Mouse (Mus musculus) heart, embryonic 10.5 days (tissue): Measurements from ENCODE around the gene Pih1d1. TPM values are rescaled to one million over a fixed set of nuclear protein-coding genes. Genes with fewer than 3 reads are reported as not detected.
"Not testable (repeated sequence)": the region's sequence is repeated elsewhere in the genome, so short reads cannot be mapped to it uniquely, and the experiment has no call there.

Experiments
- DNase-seq: peaks from one replicate; pipeline ENCODE4 v3.0.0-alpha.2; 2017; ENCODE audit warnings: low spot score
- H3K27ac ChIP-seq: fragments of 300-500 bp; sonication (generic); 2 replicates; pipeline ENCODE4 v1.5.1; 2016; ENCODE audit warnings: mild to moderate bottlenecking
- H3K27me3 ChIP-seq: fragments of 300-500 bp; sonication (generic); 2 replicates; pipeline ENCODE4 v1.6.1; 2016; ENCODE audit warnings: mild to moderate bottlenecking; ENCODE audit not compliant: poor library complexity, insufficient read depth, severe bottlenecking
- H3K36me3 ChIP-seq: fragments of 300-500 bp; sonication (generic); 2 replicates; pipeline ENCODE4 v1.6.1; 2016; ENCODE audit warnings: mild to moderate bottlenecking, moderate library complexity
- H3K4me1 ChIP-seq: fragments of 300-500 bp; sonication (generic); 2 replicates; pipeline ENCODE4 v1.6.1; 2016; ENCODE audit warnings: mild to moderate bottlenecking
- H3K4me3 ChIP-seq: fragments of 300-500 bp; sonication (generic); 2 replicates; pipeline ENCODE4 v1.5.1; 2016; ENCODE audit warnings: mild to moderate bottlenecking, moderate library complexity
- H3K9me3 ChIP-seq: fragments of 300-500 bp; sonication (generic); 2 replicates; pipeline ENCODE4 v1.6.1; 2016; ENCODE audit warnings: mild to moderate bottlenecking, moderate library complexity
- WGBS: fragments of 180-500 bp; shearing (Covaris S2); methylation state at CpG from one replicate; pipeline ENCODE4 v1.1.7; 2016; 5-methylcytosine and 5-hydroxymethylcytosine counted together
- polyA plus RNA-seq: library from polyadenylated mRNA; unstranded; fragments of >200 nt; fragmentation: Nextera tagmentation; extraction: Ambion mirVana; gene quantifications from 2 replicates; pipeline ENCODE4 v1.2.1, GENCODE M21; 2016

The Pih1d1 gene
- polyA plus RNA-seq, 1 experiment from 2014 or later = 102 TPM

- Histone ChIP-seq H3K9me3 (peaks cover 27% of the 10 kb centered on the region), H3K4me3 (peak overlapping the region; percentile 15; the same call in 1 of the 2 replicates), H3K27me3 (peaks cover 99% of the 10 kb centered on the region), H3K4me1 (peaks cover 30% of the 10 kb centered on the region), H3K27ac (no peak overlapping the region), H3K36me3 (peaks cover 16% of the 10 kb centered on the region)
- no peak for DNase-seq
- 3% methylated on average over 19 of the region's 19 CpGs for WGBS
Measured at GRCm38 (mm10) chr7:45167761-45168445, 13.8 kb downstream of the Pih1d1 start.

DNA sequence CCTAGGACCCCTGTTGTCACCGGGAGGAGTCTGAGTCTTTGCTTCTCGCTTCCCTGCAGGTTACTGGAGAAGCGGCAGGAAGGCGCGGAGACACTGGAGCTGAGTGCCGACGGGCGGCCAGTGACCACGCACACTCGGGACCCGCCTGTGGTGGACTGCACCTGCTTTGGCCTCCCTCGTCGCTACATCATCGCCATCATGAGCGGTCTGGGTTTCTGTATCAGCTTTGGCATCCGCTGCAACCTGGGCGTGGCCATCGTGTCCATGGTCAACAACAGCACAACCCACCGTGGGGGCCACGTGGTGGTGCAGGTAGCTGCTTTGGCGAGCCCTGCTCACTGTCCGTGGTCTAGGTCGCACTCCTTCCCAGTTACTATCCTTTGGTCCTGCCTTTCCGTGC, 14.6 kb downstream of the Pih1d1 start:
- H3K4me3 ChIP-seq = peak overlapping the region; percentile 27
- H3K27me3 ChIP-seq = peaks cover 98% of the 10 kb centered on the region
- H3K4me1 ChIP-seq = peaks cover 27% of the 10 kb centered on the region
- peaks cover 16% of the 10 kb centered on the region for H3K36me3 ChIP-seq
- WGBS = 5% methylated on average over 24 of the region's 24 CpGs
- H3K27ac ChIP-seq = no peak overlapping the region
- DNase-seq = no peak
- peaks cover 27% of the 10 kb centered on the region for H3K9me3 ChIP-seq

- Histone ChIP-seq H3K36me3 (peaks cover 16% of the 10 kb centered on the region), H3K27me3 (peaks cover 97% of the 10 kb centered on the region), H3K4me3 (peak overlapping the region; percentile 27; the same call in 1 of the 2 replicates), H3K9me3 (peaks cover 27% of the 10 kb centered on the region), H3K4me1 (peaks cover 19% of the 10 kb centered on the region), H3K27ac (no peak overlapping the region)
- 86% methylated on average over 3 of the region's 3 CpGs for WGBS
- DNase-seq = no peak
Measured at GRCm38 (mm10) chr7:45169495-45169894, 15.4 kb downstream of the Pih1d1 start.

GRCm38 (mm10) chr7:45172974-45173373, 18.9 kb downstream of the Pih1d1 start:
- peaks cover 97% of the 10 kb centered on the region for H3K27me3 ChIP-seq
- WGBS = 56% methylated on average over 7 of the region's 7 CpGs
- no peak for DNase-seq
- peaks cover 16% of the 10 kb centered on the region for H3K36me3 ChIP-seq
- no peak overlapping the region for H3K27ac ChIP-seq
- H3K4me3 ChIP-seq = no peak overlapping the region
- H3K4me1 ChIP-seq = peaks cover 24% of the 10 kb centered on the region
- peaks cover 27% of the 10 kb centered on the region for H3K9me3 ChIP-seq

- Histone ChIP-seq H3K9me3 (peaks cover 25% of the 10 kb centered on the region), H3K36me3 (peaks cover 15% of the 10 kb centered on the region), H3K27me3 (peaks cover 97% of the 10 kb centered on the region), H3K4me1 (peaks cover 16% of the 10 kb centered on the region)
- not testable (repeated sequence) for DNase-seq, H3K27ac ChIP-seq, H3K4me3 ChIP-seq
- 39% methylated on average over 1 of the region's 1 CpGs for WGBS
Measured at GRCm38 (mm10) chr7:45173772-45174171, 19.7 kb downstream of the Pih1d1 start.

GRCm38 (mm10) chr7:45174567-45175280, 20.6 kb downstream of the Pih1d1 start:
- peaks cover 15% of the 10 kb centered on the region for H3K4me1 ChIP-seq
- H3K4me3 ChIP-seq = peak overlapping the region; percentile 40
- H3K9me3 ChIP-seq = peaks cover 16% of the 10 kb centered on the region
- H3K27me3 ChIP-seq = peaks cover 97% of the 10 kb centered on the region
- WGBS = 6% methylated on average over 29 of the region's 29 CpGs
- peaks cover 6% of the 10 kb centered on the region; the same call in 1 of the 2 replicates for H3K36me3 ChIP-seq
- DNase-seq = no peak
- 0 out of 2 replicates have a peak overlapping the region, but pooled peaks have one; percentile 25 for H3K27ac ChIP-seq

DNA sequence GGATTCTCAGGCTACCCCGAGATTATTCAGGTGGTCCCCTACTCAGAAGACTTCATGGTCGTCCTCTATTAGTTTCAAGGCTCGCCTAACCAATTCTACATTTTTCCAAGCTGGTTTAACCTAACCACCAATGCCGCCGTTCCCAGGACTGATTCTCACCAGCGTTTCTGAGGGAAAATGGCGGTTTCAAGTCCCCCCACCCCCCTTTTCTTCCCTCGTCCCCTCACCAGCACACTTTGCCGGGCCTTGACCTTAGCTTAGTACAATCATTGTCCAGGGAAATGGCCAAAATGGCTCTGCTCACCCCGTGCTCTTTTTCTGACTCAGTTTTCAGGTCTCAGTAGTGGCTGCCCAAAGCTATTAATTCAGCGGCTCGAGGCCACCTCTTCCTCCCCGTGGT, 21.3 kb downstream of the Pih1d1 start:
- peaks cover 97% of the 10 kb centered on the region for H3K27me3 ChIP-seq
- H3K36me3 ChIP-seq = no peaks in the 10 kb centered on the region; the same call in 1 of the 2 replicates
- H3K4me1 ChIP-seq = peaks cover 15% of the 10 kb centered on the region
- no peak overlapping the region for H3K27ac ChIP-seq
- peak overlapping the region; percentile 40 for H3K4me3 ChIP-seq
- WGBS = 6% methylated on average over 13 of the region's 13 CpGs
- no peak for DNase-seq
- peaks cover 9% of the 10 kb centered on the region for H3K9me3 ChIP-seq

GRCm38 (mm10) chr7:45175929-45176328, 21.8 kb downstream of the Pih1d1 start:
- Histone ChIP-seq H3K27me3 (peaks cover 98% of the 10 kb centered on the region), H3K27ac (no peak overlapping the region), H3K9me3 (peaks cover 4% of the 10 kb centered on the region; the same call in 1 of the 2 replicates), H3K4me1 (peaks cover 20% of the 10 kb centered on the region), H3K36me3 (no peaks in the 10 kb centered on the region), H3K4me3 (peak overlapping the region; percentile 40)
- no peak for DNase-seq
- WGBS = 2% methylated on average over 23 of the region's 23 CpGs

GRCm38 (mm10) chr7:45176356-45176755, 22.3 kb downstream of the Pih1d1 start:
- H3K4me3 ChIP-seq = peak overlapping the region; percentile 40
- H3K9me3 ChIP-seq = no peaks in the 10 kb centered on the region; the same call in 1 of the 2 replicates
- peaks cover 98% of the 10 kb centered on the region for H3K27me3 ChIP-seq
- 5% methylated on average over 31 of the region's 31 CpGs for WGBS
- H3K4me1 ChIP-seq = peaks cover 25% of the 10 kb centered on the region
- no peaks in the 10 kb centered on the region for H3K36me3 ChIP-seq
- H3K27ac ChIP-seq = no peak overlapping the region
- DNase-seq = no peak

- Histone ChIP-seq H3K4me1 (peaks cover 41% of the 10 kb centered on the region), H3K36me3 (no peaks in the 10 kb centered on the region), H3K4me3 (no peak overlapping the region), H3K27me3 (peaks cover 98% of the 10 kb centered on the region), H3K9me3 (no peaks in the 10 kb centered on the region), H3K27ac (no peak overlapping the region)
- no peak for DNase-seq
- 18% methylated on average over 7 of the region's 7 CpGs for WGBS
Measured at GRCm38 (mm10) chr7:45178550-45178949, 24.4 kb downstream of the Pih1d1 start.

- WGBS = 34% methylated on average over 7 of the region's 7 CpGs
- peaks cover 100% of the 10 kb centered on the region for H3K27me3 ChIP-seq
- no peaks in the 10 kb centered on the region for H3K9me3 ChIP-seq
- no peak for DNase-seq
- H3K27ac ChIP-seq = no peak within 1 kb of the TSS
- H3K36me3 ChIP-seq = no peaks in the 10 kb centered on the region
- peaks cover 41% of the 10 kb centered on the region for H3K4me1 ChIP-seq
- no peak within 1 kb of the TSS for H3K4me3 ChIP-seq
Measured at GRCm38 (mm10) chr7:45179469-45179868, 25.4 kb downstream of the Pih1d1 start, which contains the start of gene Gfy. Gene Gfy (minus strand): TSS chr7:45179569.

GRCm38 (mm10) chr7:45180896-45181477, 26.9 kb downstream of the Pih1d1 start, which contains the start of gene Pth2:
Gene Pth2 (plus strand): TSS chr7:45180995.
- Histone ChIP-seq H3K9me3 (no peaks in the 10 kb centered on the region), H3K36me3 (no peaks in the 10 kb centered on the region), H3K27ac (no peak within 1 kb of the TSS), H3K4me3 (peak within 1 kb of the TSS; percentile 49), H3K4me1 (peaks cover 33% of the 10 kb centered on the region), H3K27me3 (peaks cover 100% of the 10 kb centered on the region)
- no peak for DNase-seq
- 22% methylated on average over 20 of the region's 20 CpGs for WGBS

- peaks cover 100% of the 10 kb centered on the region for H3K27me3 ChIP-seq
- no peaks in the 10 kb centered on the region for H3K9me3 ChIP-seq
- H3K36me3 ChIP-seq = no peaks in the 10 kb centered on the region
- no peak overlapping the region for H3K27ac ChIP-seq
- peak overlapping the region; percentile 49 for H3K4me3 ChIP-seq
- WGBS = 6% methylated on average over 30 of the region's 35 CpGs
- no peak for DNase-seq
- peaks cover 28% of the 10 kb centered on the region for H3K4me1 ChIP-seq
Measured at GRCm38 (mm10) chr7:45181540-45181939, 27.4 kb downstream of the Pih1d1 start.
